Mouse (Mus musculus): ENCODE data around the gene Sorcs1.

Gene Sorcs1

DNA sequence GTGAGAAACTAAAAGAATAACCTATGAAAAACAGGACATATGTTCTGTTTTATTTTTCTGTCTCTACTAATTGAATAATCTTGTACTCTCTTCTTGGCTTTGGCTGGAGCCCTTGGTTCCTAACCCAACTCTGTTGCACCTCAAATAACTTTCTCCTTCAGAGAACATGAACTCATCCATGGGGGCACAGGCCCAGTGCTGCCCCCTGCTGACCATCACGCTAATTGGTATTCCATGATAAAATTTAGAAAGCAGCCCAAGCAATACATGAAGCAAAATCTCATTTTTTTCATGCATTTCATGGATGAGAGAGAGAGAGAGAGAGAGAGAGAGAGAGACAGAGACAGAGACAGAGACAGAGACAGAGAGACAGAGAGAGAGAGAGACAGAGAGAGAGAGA, 255.5 kb downstream of the Sorcs1 start:
- DNase-seq (ENCODE audit: low spot score in 2 of 2) = no peak

DNA sequence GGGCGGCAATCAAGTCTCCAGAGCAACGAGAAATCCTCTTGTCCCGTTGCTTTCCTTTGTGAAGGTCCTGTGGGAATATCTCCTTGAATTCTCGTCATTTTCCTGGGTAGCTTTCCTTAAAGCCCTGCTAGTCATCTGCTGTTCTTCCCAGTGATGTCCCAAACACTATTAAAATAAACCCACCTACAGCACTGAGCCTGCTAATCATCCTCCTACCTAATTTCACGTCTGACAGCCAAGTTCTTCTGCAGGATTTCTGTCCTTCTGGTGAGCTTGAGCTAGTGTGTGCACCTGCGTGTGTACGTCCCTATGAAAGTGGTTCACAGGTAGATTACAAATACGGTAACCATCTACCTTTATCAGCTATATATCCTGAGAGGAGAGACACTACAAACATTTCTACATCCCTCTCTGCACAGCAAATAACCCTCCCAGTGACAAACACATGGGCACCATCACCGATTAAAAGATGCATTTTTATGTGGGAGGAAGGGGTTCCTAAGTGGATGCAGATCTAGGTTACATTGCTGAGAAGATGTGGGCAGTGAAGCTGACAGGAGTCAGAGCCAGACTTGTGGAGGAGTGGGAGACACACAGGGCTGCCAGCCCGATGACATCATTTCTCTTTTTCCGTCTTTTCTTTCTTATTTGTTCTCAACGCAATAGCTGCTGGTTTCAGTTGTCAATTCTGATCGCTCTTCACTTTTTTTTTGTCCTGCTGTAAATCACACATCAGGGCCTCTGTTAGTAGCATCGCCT, 259.3 kb downstream of the Sorcs1 start:
- no peak for DNase-seq (ENCODE audit: low spot score in 2 of 2)

GRCm38 (mm10) chr19:50410561-50410960, 267.9 kb downstream of the Sorcs1 start:
- DNase-seq (ENCODE audit: low spot score in 2 of 2) = no peak

- no peak for DNase-seq (ENCODE audit: low spot score in 2 of 2)
Measured at GRCm38 (mm10) chr19:50398341-50398740, 280.1 kb downstream of the Sorcs1 start.

DNA sequence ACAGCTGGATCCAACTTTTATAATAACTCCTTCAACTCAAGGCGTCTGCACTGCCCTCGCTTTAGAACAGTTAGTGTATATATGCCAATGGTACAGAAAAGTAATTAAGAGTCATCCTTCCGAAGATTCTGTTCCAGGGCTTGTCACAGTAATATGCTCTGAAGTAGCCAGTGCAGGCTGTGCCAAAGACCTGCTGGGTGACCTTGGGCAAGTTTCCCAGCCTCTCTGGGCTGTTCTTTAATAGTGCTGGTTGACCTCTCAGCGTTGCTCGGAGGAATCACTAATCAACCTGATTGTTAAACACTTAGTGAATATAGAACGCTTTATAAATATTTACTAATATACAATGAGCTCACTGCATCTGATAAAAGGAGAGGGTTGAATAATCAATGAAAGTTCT, 282.7 kb downstream of the Sorcs1 start:
- no peak for DNase-seq (ENCODE audit: low spot score in 2 of 2)

DNA sequence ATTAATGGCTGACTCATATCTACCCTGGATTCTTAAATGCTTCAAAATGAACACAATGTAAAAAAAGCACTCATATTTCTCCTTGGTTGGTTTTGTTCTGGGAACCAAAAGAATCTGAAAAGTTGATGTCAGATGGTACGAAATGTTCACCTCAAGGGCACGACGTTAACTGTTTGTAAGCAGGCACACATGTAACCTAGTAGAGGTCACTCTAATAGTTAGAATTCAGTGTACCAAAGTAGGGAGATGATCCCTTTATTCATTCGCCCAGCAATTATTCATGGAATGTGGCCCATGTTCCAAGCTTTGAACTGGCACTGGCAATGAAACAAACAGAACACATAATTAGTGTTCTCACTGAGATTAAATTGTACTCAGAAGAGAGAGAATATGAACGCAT, 284.3 kb downstream of the Sorcs1 start:
- no peak for DNase-seq (ENCODE audit: low spot score in 2 of 2)

DNA sequence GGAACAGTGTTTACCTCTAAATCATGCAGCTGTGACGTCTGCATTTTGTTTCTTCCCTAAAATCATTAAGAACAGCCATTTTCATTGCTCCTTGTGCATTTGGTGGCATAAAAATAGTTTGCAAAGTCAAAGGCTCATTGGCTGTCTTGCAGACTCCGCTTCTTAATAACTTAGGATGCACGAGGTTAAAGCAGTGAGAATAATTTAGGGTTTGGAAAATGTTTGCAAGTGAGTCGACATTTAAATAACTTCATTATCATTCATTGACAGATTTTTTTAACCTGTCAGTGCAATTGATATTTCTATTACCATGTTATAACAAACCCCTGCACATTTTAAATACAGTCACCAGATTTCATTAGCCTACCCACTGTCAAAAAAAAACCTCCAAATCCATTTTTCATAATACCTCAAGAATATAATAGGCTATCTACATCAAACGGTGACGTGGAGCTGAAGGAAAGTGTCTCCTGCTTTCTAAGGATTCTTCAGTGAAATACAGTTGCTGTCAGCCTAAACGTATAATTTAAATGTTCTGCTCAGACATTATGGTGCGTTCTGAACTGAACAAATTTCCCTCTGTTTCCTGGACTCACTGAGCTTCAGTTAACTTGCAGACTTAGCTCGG, 288.4 kb downstream of the Sorcs1 start:
- DNase-seq (ENCODE audit: low spot score in 2 of 2) = no peak

DNA sequence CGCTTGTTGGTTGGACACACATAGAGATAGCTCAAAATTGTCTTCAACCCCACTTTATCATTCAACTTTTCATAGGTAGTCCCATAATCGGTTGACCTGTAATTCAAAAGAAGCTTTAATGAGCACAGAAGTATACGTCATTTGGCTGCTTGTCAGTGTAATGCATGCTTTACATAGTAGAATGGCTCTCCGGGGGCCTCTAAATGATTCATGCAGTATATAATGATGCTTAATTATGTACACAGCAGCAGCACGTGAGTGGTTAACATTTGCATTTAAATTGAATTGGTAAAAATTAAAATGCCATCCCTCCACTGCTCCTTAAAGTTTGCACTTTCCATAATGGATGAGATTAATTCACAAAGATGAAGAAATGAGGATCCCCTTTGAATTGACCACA, 299.5 kb downstream of the Sorcs1 start:
- no peak for DNase-seq (ENCODE audit: low spot score in 2 of 2)

DNA sequence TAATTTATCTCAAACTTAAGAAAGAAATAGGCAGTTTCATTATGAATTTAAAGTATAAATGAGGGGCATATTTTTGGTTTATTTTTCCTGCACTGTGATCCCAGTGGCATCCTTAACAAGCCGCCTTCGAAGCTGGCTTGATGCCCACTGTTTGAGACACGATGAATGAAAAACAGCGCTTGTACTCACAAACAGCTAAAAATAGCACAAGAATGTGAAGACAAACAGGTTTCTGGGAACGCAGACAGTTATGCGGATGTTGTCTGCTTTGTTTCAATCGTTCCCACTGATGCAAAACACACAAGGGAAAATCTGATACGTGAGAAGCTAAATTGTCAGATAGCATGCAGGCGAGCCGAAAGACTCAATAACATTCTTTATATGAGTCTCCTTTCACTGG, 303.7 kb downstream of the Sorcs1 start:
- DNase-seq (ENCODE audit: low spot score in 2 of 2) = no peak

DNA sequence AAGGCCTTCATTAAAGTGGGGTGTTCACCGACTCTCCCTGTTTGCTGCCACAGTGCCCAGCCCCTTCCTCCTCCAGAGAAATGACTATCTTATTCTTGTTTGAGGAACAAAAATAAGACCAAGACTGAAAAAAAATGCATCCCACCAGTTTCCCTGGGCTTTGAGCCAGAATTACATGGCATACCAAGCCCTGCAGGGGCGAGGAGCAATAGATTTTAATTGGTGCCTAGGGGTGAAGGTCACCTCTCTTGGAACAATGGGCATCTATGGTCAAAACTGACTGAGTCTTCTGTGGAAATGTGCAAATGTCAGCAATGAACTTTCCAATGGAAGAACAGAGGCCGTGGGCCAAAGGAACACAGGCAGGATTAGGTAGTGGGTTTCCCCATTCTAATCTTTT, 312.0 kb downstream of the Sorcs1 start:
- DNase-seq (ENCODE audit: low spot score in 2 of 2) = no peak

DNA sequence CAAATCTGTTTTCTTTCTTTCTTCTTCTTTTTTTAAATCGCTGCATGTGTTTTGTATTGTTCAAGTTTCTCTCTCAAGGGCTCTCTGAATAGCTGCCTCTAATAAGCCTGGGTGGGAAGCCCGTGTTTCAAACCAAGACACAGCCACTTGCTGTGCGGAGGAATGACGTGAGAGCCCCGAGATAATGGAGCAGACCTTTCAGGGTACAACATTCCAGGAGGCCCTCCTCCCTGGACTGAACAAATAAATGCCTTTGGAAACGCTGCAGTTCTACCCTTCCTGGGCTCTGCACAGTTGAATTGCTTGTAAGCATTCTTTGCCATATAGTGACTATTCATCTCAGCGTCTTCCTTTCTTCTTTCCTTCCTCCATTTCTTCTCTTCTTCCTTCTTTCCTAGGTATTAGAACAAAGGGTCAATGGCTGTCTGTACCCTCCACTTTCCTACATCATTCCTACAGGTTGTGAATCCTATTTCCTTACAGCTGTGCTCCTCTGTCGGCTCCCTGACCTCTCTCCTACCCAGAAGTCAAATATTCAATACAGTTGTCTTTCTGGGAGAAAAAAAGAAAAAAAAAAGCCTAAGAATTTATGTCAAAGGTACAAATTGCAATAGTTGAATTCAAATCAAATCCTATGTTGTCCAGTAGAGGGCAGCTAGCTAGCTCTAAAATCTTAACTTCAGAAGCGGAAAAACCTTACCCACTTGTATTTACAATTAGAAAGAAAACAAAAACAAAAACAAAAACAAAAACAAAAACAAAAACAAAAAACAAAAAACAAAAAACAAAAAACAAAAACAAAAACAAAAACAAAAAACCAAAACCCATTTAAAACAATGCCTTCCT, 315.6 kb downstream of the Sorcs1 start:
- DNase-seq (ENCODE audit: low spot score in 2 of 2) = no peak

DNA sequence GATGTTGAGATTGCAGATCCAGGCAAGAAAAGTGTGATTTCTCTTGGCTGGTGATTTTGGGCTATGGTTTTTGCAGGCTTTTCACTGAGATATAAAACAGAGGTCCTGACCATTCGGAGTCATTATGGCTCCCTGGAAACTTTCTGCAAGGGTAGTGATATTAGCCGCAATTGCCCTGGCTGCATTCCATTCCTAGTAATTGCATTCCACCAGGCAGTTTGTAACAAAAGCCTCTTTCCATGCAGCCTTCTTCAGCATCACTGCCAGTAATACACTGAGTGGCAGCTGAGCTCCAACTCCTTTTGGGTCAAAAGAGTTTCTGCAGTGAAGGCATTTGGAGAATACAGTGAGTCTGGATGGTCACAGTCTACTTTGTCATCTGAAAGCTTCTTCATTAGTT, 319.9 kb downstream of the Sorcs1 start:
- DNase-seq (ENCODE audit: low spot score in 2 of 2) = no peak

DNA sequence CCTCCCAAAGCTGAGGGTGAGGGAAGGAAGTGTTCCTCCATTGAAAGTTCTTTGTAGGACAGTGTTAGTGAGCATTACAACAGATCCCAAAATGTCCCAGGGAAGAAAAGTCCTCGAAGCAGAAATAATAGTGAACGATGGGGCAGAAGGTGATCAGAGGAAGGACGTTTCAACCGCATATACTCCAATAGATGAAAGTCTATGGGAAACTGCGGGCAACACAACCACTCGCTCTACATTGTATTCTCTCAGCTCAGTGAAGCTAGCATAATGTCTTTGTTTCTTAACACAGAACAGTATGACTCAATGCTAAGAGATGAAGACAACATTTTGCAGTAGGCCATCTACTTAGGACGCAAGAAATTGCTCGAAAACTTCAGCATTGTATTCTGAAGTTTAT, 339.2 kb downstream of the Sorcs1 start:
- no peak for DNase-seq (ENCODE audit: low spot score in 2 of 2)

DNA sequence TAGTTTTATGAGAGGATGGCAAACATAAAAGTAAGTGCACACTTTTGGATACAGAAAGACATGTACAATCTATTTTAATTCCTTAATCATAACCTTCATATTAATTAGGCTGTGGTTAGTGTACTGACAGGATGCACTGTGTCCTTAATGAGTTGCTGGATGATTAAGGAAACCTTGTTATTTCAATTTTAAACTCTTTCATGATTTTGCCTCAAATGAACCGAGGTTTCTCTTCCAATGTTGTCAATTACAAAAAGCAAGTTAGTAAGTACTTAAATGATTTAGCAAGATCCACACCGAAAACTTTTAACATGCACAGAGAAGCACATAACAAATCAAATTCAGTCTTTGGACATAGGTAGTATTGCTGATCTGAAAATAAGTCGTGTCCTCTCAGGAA, 341.7 kb downstream of the Sorcs1 start:
- no peak for DNase-seq (ENCODE audit: low spot score in 2 of 2)

DNA sequence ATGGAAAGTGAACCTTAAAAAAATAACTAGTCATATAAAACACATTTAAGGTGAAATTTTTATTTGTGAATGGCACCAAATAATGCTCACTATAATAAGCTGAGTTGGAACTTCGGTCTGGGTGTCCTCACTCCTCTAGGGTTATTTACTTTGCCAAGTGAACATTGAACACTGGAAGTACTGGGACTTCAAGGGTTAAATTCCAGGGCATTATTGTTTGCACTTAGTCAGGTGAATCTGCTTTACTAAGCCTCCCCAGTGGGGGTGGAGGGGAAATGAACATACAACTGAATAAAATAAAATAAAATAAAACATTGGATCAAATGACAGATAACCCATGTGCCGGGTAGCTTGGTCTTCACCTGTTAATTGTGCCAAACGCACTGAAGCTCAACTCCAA, 347.3 kb downstream of the Sorcs1 start:
- DNase-seq (ENCODE audit: low spot score in 2 of 2) = no peak

- no peak for DNase-seq (ENCODE audit: low spot score in 2 of 2)
Measured at GRCm38 (mm10) chr19:50327804-50328203, 350.6 kb downstream of the Sorcs1 start.

GRCm38 (mm10) chr19:50326151-50326550, 352.3 kb downstream of the Sorcs1 start:
- DNase-seq (ENCODE audit: low spot score in 2 of 2) = no peak

DNA sequence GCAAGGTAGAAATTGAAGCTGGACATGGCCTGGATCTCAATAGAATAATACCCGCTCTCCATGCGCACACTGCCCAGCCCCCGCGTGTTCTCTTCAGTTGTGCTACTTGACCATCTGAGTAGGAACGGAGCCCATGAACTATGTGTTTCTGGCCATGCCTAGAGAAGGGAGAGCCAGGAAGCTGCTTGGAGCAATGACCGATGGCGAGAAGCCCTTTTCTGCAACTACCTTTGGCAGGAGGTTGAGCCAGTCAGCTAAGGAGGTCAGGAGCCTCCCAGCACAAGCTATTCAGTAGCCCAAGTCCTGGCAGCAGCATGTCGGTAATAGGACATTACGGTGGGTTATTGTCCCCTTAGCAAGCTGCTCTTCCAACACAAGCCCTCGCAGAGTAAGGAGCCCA, 352.8 kb downstream of the Sorcs1 start:
- no peak for DNase-seq (ENCODE audit: low spot score in 2 of 2)

- no peak for DNase-seq (ENCODE audit: low spot score in 2 of 2)
Measured at GRCm38 (mm10) chr19:50307046-50307445, 371.4 kb downstream of the Sorcs1 start.

GRCm38 (mm10) chr19:50294205-50294604, 384.2 kb downstream of the Sorcs1 start:
- DNase-seq (ENCODE audit: low spot score in 2 of 2) = no peak

DNA sequence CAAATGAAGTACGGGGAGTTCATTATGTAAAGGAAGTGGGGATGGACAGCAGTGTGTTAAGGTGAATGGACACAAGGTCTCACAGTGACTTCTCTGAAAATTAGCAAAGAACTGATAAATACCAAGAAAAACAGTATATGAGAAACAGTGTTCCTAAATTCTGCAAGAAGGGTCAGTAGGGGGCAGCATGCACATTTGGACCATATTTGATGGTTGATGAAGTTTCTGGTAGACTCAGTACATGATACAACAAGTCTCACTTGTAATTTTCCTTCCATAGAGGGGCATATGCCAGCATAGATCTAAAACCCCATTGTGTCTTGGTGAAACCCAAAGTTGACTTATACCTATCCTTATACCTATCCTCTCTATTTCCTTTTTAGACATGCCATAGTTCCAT, 414.0 kb downstream of the Sorcs1 start:
- no peak for DNase-seq (ENCODE audit: low spot score in 2 of 2)

- DNase-seq (ENCODE audit: low spot score in 2 of 2) = no peak
Measured at GRCm38 (mm10) chr19:50258718-50259413, 419.6 kb downstream of the Sorcs1 start.

All from urinary bladder, adult 18-20 months (tissue).